Mouse (Mus musculus): ENCODE data around the gene Pak1ip1.

GRCm38 (mm10) chr13:40971261-40971660 is 29.6 kb upstream of the Pak1ip1 start:
- no peak for TF ChIP-seq CTCF (IDR thresholded peaks at IDR 0.05; ENCODE audit: insufficient read depth, low read depth, low read length)
- TF ChIP-seq POLR2A (IDR thresholded peaks at IDR 0.05; ENCODE audit: insufficient read depth, low read depth, low read length) = no peak
